Mouse (Mus musculus) neural tube, embryonic 11.5 days (tissue): ENCODE measurements around the gene Dhdds. TPM values are rescaled to one million over a fixed set of nuclear protein-coding genes. Genes with fewer than 3 reads are reported as not detected.
"Not testable (repeated sequence)": the region's sequence is repeated elsewhere in the genome, so short reads cannot be mapped to it uniquely, and the experiment has no call there.

Source experiments
- ATAC-seq: fragments of 200-750 bp; cut with Nextera tagmentation; 2 replicates; pipeline ENCODE4 v1.8.0; 2017; ENCODE audit warnings: moderate number of reproducible peaks, mild to moderate bottlenecking, moderate TSS enrichment, moderate library complexity; ENCODE audit not compliant: insufficient read depth, low FRiP score, low TSS enrichment
- DNase-seq: peaks from one replicate; pipeline ENCODE4 v3.0.0-alpha.2; 2015; ENCODE audit warnings: low spot score
- H3K27ac ChIP-seq: fragments of 300-500 bp; sonication (generic); 2 replicates; pipeline ENCODE4 v1.5.1; 2014; ENCODE audit warnings: low read depth, mild to moderate bottlenecking, low read length
- H3K27me3 ChIP-seq: fragments of 300-500 bp; sonication (generic); 2 replicates; pipeline ENCODE4 v1.6.1; 2014; ENCODE audit warnings: mild to moderate bottlenecking, low read length, mixed read lengths; ENCODE audit not compliant: control insufficient read depth, insufficient read depth
- H3K36me3 ChIP-seq: fragments of 300-500 bp; sonication (generic); 2 replicates; pipeline ENCODE4 v1.6.1; 2014; ENCODE audit warnings: mild to moderate bottlenecking, low read length, moderate library complexity, mixed read lengths; ENCODE audit not compliant: control insufficient read depth, insufficient read depth
- H3K4me1 ChIP-seq: fragments of 300-500 bp; sonication (generic); 2 replicates; pipeline ENCODE4 v1.6.1; 2014; ENCODE audit warnings: low read length, mixed read lengths; ENCODE audit not compliant: control insufficient read depth, insufficient read depth
- H3K4me2 ChIP-seq: fragments of 300-500 bp; sonication (generic); 2 replicates; pipeline ENCODE4 v1.6.1; 2014; ENCODE audit warnings: low read depth, mild to moderate bottlenecking, moderate library complexity
- H3K4me3 ChIP-seq: fragments of 300-500 bp; sonication (generic); 2 replicates; pipeline ENCODE4 v1.5.1; 2014; ENCODE audit warnings: low read depth, low read length
- H3K9ac ChIP-seq: fragments of 300-500 bp; sonication (generic); 2 replicates; pipeline ENCODE4 v1.6.1; 2014; ENCODE audit warnings: mild to moderate bottlenecking, low read length
- H3K9me3 ChIP-seq: fragments of 300-500 bp; sonication (generic); 2 replicates; pipeline ENCODE4 v1.6.1; 2016; ENCODE audit warnings: low read length; ENCODE audit not compliant: control insufficient read depth
- WGBS: fragments of 180-500 bp; shearing (Covaris S2); extraction: QIAGEN DNeasy Blood & Tissue Kit; methylation state at CpG from one replicate; pipeline ENCODE4 v1.1.7; 2014; 5-methylcytosine and 5-hydroxymethylcytosine counted together
- polyA plus RNA-seq: library from polyadenylated mRNA; unstranded; fragments of >200 nt; fragmentation: Nextera tagmentation; extraction: Ambion mirVana; gene quantifications from 2 replicates; pipeline ENCODE4 v1.2.1, GENCODE M21; 2014

The Dhdds gene
- polyA plus RNA-seq, 1 experiment from 2014 or later: 42.1 TPM

DNA sequence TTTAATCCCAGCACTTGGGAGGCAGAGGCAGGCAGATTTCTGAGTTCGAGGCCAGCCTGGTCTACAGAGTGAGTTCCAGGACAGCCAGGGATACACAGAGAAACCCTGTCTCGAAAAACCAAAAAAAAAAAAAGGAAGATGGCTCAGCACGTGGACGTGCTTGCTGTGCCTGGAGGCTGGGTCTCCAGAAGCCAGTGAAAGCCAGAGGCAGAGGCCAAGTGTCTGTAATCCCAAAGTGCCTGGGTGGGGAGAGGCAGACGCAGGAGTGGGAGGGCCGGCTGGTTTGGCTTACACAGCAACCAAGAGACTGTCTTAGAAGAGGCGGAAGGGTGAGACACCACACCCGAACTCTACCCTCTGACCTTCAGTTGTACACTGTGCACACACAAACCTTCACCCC lies 12.4 kb downstream of the Dhdds start:
- not testable (repeated sequence) for H3K9me3 ChIP-seq, DNase-seq, H3K4me2 ChIP-seq, H3K27ac ChIP-seq, H3K27me3 ChIP-seq, H3K4me3 ChIP-seq, H3K9ac ChIP-seq, H3K4me1 ChIP-seq, ATAC-seq, H3K36me3 ChIP-seq
- WGBS: 94% methylated on average over 8 of the region's 8 CpGs

DNA sequence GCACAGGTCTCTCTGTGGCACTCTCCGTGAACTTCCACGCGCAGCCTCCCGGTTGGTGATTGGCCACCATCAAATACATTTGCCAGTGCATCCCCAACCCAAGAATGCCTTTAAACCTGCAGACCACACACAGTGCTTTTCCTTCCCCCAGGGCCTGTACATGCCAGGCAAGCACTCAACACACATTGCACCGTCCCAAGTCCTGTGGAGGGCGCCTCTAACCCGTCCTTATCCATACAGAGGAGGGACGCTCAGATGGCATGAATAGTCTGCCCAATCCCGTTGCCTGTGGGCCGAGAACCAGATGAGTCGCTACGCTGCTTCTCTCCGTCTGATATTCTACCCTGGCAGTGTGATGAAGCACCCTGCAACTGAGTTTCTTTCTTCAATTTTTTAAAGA lies 17.8 kb downstream of the Dhdds start:
- no peak for DNase-seq
- Histone ChIP-seq H3K9me3 (no peaks in the 10 kb centered on the region), H3K9ac (no peak overlapping the region), H3K4me2 (no peak overlapping the region), H3K27ac (no peak overlapping the region), H3K4me1 (no peaks in the 10 kb centered on the region), H3K36me3 (peaks cover 2% of the 10 kb centered on the region; the same call in 1 of the 2 replicates), H3K27me3 (no peaks in the 10 kb centered on the region), H3K4me3 (no peak overlapping the region)
- 82% methylated on average over 13 of the region's 13 CpGs for WGBS
- no peak for ATAC-seq

DNA sequence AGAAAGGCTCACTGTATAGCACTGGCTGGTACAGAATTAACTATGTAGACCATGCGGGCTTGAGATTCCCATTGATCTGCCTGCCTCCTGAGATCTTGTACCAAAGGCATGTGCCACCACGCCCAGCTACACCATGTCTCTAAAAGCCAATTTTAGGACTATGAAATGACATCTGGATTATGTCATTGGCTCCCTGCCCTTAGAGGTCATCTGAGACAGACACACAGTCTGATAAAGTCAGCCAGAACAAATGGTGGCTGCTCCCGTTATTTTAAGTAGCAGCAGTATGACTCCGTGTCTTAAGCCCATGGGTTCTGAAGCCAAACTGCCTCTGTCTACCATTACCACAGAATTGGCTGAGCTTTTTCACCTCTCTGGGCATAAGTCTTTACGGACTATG lies 20.2 kb downstream of the Dhdds start:
- no peak overlapping the region for H3K9ac ChIP-seq
- no peaks in the 10 kb centered on the region for H3K9me3 ChIP-seq
- no peaks in the 10 kb centered on the region for H3K27me3 ChIP-seq
- ATAC-seq (no peak), DNase-seq (no peak)
- H3K27ac ChIP-seq: no peak overlapping the region
- no peak overlapping the region for H3K4me2 ChIP-seq
- H3K4me3 ChIP-seq: no peak overlapping the region
- no peaks in the 10 kb centered on the region for H3K4me1 ChIP-seq
- 0 out of 2 replicates have a peak, but pooled peaks cover 2% of the 10 kb centered on the region for H3K36me3 ChIP-seq
- 90% methylated on average over 5 of the region's 5 CpGs for WGBS

DNA sequence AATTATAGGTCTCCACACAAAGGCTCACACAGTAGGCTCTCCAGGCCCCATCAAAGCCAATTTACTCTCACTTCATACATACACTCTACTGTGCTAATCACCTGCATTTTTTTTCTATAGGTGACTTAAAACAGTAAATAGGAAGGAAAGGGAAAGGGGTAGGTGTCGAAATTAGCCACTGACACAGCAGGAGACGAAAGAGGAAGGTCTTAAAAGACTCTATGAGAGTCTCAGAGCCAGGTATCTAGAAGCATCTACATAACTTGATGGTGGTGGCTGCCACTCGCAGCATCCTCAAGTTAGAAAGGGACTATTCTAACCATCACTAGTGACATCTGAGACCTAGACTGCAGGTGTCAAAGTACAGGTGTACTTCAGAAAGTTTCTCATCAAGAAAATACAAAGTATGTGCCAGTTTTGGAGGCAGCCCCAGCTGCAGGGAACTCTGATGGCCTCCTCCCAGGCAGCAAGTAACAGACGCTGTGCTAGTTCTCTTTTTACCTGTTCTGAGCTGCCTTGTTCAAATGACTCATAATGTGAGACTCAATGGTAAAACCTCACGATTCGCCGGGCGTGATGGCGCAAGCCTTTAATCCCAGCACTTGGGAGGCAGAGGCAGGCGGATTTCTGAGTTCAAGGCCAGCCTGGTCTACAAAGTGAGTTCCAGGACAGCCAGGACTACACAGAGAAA lies 22.6 kb downstream of the Dhdds start:
- no peak for DNase-seq
- Histone ChIP-seq H3K4me2 (no peak overlapping the region), H3K4me3 (no peak overlapping the region), H3K27ac (no peak overlapping the region), H3K9me3 (no peaks in the 10 kb centered on the region), H3K9ac (no peak overlapping the region), H3K4me1 (no peaks in the 10 kb centered on the region), H3K27me3 (no peaks in the 10 kb centered on the region), H3K36me3 (0 out of 2 replicates have a peak, but pooled peaks cover 2% of the 10 kb centered on the region)
- ATAC-seq: no peak
- WGBS: 93% methylated on average over 10 of the region's 10 CpGs

DNA sequence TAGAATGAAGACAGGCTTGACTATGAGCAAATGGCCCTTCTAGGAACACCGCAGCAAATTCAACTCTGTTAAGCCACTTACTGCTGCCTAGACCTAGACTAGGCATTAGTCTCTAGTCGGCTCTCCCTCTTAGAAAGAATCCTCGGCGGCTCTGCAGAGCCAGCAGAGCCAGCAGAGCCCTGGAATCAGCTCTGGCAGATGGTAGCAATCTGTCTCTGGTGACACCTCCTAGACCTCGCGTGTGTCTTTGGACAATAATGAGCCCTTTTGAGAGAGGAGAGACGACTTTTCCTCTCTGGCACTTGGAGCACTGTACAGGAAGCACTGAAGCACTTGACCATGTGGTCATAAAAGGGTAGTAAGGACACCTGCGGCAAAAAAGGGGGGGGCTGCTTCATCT lies 29.0 kb downstream of the Dhdds start:
- H3K36me3 ChIP-seq: no peaks in the 10 kb centered on the region
- no peaks in the 10 kb centered on the region for H3K27me3 ChIP-seq
- H3K4me3 ChIP-seq: no peak overlapping the region
- no peaks in the 10 kb centered on the region for H3K9me3 ChIP-seq
- ATAC-seq (no peak), DNase-seq (no peak)
- WGBS: 49% methylated on average over 8 of the region's 8 CpGs
- no peak overlapping the region for H3K4me2 ChIP-seq
- H3K4me1 ChIP-seq: peaks cover 12% of the 10 kb centered on the region
- no peak overlapping the region for H3K27ac ChIP-seq
- H3K9ac ChIP-seq: no peak overlapping the region

DNA sequence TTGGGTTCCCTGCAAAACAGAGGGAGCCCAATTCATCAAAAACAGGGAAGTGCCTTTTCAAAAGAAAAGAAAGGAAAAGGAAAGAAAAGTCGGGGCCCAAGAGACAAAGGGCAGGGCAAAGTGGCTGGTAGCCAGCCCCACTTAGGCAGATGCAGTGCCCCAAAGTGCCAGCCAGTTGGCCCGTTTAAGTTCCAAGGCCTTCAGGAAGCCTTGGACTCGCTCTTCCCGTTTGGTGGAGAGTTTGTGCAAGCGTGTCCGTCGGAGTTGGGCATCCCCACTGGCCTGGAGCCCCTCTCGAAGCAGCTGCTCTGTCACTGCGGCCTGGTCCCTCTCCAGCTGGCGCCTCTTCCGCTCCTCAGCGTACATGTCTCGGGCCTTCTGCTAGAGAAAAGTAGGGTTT lies 29.8 kb downstream of the Dhdds start:
- H3K4me3 ChIP-seq: no peak overlapping the region

DNA sequence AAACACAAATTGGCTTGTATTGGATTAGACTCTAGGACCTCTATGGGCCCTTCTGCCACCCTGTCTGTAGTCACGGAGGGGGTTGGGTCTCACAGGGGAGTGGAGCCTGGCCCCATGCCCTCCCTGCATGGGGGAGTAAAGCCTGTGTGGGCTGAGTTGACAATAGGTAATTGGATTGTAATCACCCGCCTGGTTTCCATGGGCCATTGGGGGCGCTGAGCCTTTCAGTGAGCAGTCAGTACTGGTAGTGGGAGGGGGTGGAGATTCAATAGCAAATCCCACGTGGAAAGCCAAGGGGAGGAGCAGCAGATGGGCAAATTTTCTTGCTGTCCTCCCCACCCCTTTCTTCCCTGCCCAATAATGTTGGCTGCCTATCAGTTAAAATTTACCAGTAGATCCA lies 30.5 kb downstream of the Dhdds start:
- H3K4me2 ChIP-seq: no peak overlapping the region; the same call in 1 of the 2 replicates
- no peak for ATAC-seq
- H3K36me3 ChIP-seq: 0 out of 2 replicates have a peak, but pooled peaks cover 5% of the 10 kb centered on the region
- WGBS: 30% methylated on average over 4 of the region's 4 CpGs
- peaks cover 19% of the 10 kb centered on the region for H3K4me1 ChIP-seq
- DNase-seq: peak; percentile 44
- H3K9me3 ChIP-seq: no peaks in the 10 kb centered on the region
- no peak overlapping the region for H3K27ac ChIP-seq
- H3K27me3 ChIP-seq: no peaks in the 10 kb centered on the region
- H3K4me3 ChIP-seq: no peak overlapping the region
- H3K9ac ChIP-seq: no peak overlapping the region

More for the DNA sequence above, 29.8 kb downstream of the Dhdds start:
- H3K4me2 ChIP-seq: no peak overlapping the region
- no peaks in the 10 kb centered on the region for H3K9me3 ChIP-seq
- H3K36me3 ChIP-seq: 0 out of 2 replicates have a peak, but pooled peaks cover 4% of the 10 kb centered on the region
- H3K4me1 ChIP-seq: peaks cover 19% of the 10 kb centered on the region
- no peak overlapping the region for H3K9ac ChIP-seq
- WGBS: 84% methylated on average over 13 of the region's 13 CpGs
- H3K27ac ChIP-seq: no peak overlapping the region
- DNase-seq (no peak), ATAC-seq (no peak)
- no peaks in the 10 kb centered on the region for H3K27me3 ChIP-seq

DNA sequence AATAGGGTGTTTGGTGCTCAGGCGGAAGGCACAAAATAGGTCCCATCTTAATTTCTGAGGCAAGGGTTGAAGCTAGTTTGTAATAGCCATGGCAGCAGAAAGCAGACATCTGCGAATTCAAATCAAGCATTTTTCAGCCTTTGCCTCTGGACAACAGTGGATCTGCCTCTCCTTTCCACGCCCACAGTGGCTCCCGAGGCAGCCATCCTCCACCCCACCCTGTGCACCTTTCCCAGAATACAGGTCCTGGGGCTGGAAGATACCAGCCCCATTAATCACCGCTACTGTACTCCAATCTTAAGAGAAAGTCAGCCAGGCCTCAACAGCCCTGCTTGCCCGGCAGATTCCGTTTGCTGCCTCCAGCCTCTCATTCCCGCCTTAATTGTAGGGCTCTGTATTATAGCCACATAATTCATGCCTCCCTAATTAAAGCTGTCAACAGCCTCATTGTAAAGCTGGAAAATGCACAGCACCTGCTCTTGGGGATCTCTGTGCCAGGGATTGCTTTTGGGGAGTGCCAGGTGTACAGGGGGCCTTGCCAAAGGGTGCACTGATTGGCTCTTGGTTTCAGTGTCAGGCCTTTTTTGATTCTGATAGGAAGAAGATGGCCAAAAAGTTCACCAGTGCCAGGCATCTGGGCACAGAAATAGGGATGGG lies 31.5 kb downstream of the Dhdds start:
- WGBS: 54% methylated on average over 8 of the region's 8 CpGs
- Histone ChIP-seq H3K4me1 (peaks cover 19% of the 10 kb centered on the region), H3K27ac (no peak overlapping the region; the same call in 1 of the 2 replicates), H3K4me2 (peak overlapping the region; percentile 98), H3K36me3 (peaks cover 8% of the 10 kb centered on the region; the same call in 1 of the 2 replicates), H3K4me3 (peak overlapping the region; percentile 81; the same call in 1 of the 2 replicates), H3K27me3 (no peaks in the 10 kb centered on the region), H3K9ac (peak overlapping the region; percentile 97; the same call in 1 of the 2 replicates), H3K9me3 (no peaks in the 10 kb centered on the region)
- ATAC-seq (no peak), DNase-seq (no peak)
